8 mouse cellular contexts compared by ENCODE assay signal in genomic region chr9:7184897-7185291, GRCm38 (mm10). TPM values are rescaled to one million over a fixed set of nuclear protein-coding genes. Genes with fewer than 3 reads are reported as not detected.
DNase-seq lines count a peak whose midpoint lies in the region; ATAC-seq and TF ChIP-seq lines count a peak whose summit lies in the region.

No protein-coding gene starts in this region.

- no peak for DNase-seq in heart, postnatal 4 days
- no peak for DNase-seq in G1E (ENCODE audit: low spot score)
- peak; percentile 55 for DNase-seq in embryo, embryonic 9.5 days (ENCODE audit: extremely low spot score)
- peak; percentile 28 to 48 for DNase-seq in left cerebral cortex, postnatal 14 days (ENCODE audit: low spot score in 2 of 2)
- DNase-seq in mesoderm, embryonic 11.5 days (ENCODE audit: low read depth, low spot score) = peak; percentile 33
- DNase-seq in yolk sac, embryonic 10.5 days (ENCODE audit: low spot score) = no peak

- H3K9me3 ChIP-seq in heart, embryonic 11.5 days (replicated peaks; ENCODE audit: control insufficient read depth, low read length) = no peaks in the 10 kb centered on the region
- H3K9me3 ChIP-seq in G1E (replicated peaks) = no peaks in the 10 kb centered on the region
- H3K9me3 ChIP-seq in heart, embryonic 14.5 days (ENCODE audit: control insufficient read depth, low read length) = no peaks in the 10 kb centered on the region

- H3K27ac ChIP-seq in heart, embryonic 11.5 days (ENCODE audit: low read depth, low read length) = peak overlapping the region; percentile 95
- H3K27ac ChIP-seq in heart, embryonic 14.5 days (replicated peaks in 1 of 2; ENCODE audit: control insufficient read depth in 1 of 2, insufficient read depth in 1 of 2, low read depth in 2 of 2, low read length in 2 of 2) = peak overlapping the region; percentile 94 to 98

- under 1% methylated on average over 24 of the region's 31 CpGs for WGBS in heart, embryonic 11.5 days (ENCODE audit: insufficient replicate concordance)
- 0% methylated on average over 28 of the region's 31 CpGs for WGBS in heart, embryonic 14.5 days

- no peaks in the 10 kb centered on the region for H3K36me3 ChIP-seq in heart, embryonic 11.5 days (ENCODE audit: control insufficient read depth, insufficient read depth, low read length)
- H3K36me3 ChIP-seq in G1E (replicated peaks) = peaks cover 25% of the 10 kb centered on the region
- peaks cover 28% of the 10 kb centered on the region for H3K36me3 ChIP-seq in heart, embryonic 14.5 days (ENCODE audit: control insufficient read depth, insufficient read depth, low read length)

- H3K27me3 ChIP-seq in heart, embryonic 11.5 days (ENCODE audit: control insufficient read depth, insufficient read depth, low read length) = no peaks in the 10 kb centered on the region
- no peaks in the 10 kb centered on the region for H3K27me3 ChIP-seq in G1E (ENCODE audit: insufficient read depth, low read length)
- H3K27me3 ChIP-seq in heart, embryonic 14.5 days (ENCODE audit: control insufficient read depth, insufficient read depth, low read length) = no peaks in the 10 kb centered on the region

- H3K4me2 ChIP-seq in heart, embryonic 11.5 days = peak overlapping the region; percentile 82
- peak overlapping the region; percentile 77 for H3K4me2 ChIP-seq in heart, embryonic 14.5 days (ENCODE audit: low read length)

- no peak for TF ChIP-seq CTCF in G1E (IDR thresholded peaks at IDR 0.05; ENCODE audit: low read depth, low read length)

- H3K4me1 ChIP-seq in heart, embryonic 11.5 days (ENCODE audit: control insufficient read depth, insufficient read depth, low read length) = peaks cover 2% of the 10 kb centered on the region; the same call in 1 of the 2 replicates
- H3K4me1 ChIP-seq in G1E (ENCODE audit: insufficient read depth, low read depth, low read length) = peaks cover 18% of the 10 kb centered on the region
- H3K4me1 ChIP-seq in heart, embryonic 14.5 days (ENCODE audit: control insufficient read depth in 2 of 2, insufficient read depth in 2 of 2, low read length in 2 of 2) = peaks cover 0 to 17% of the 10 kb centered on the region in 2 experiments; a peak in 2 of 4 replicates

- peak overlapping the region; percentile 90 for H3K9ac ChIP-seq in heart, embryonic 11.5 days (ENCODE audit: low read depth, low read length)
- H3K9ac ChIP-seq in heart, embryonic 14.5 days (ENCODE audit: low read length) = peak overlapping the region; percentile 96

- peak; percentile 69 for ATAC-seq in heart, embryonic 11.5 days (replicated peaks; ENCODE audit: insufficient number of reproducible peaks, low FRiP score, low TSS enrichment)
- no peak for ATAC-seq in G1E (ENCODE audit: extremely low read depth, insufficient number of reproducible peaks, low FRiP score, poor library complexity, severe bottlenecking)
- ATAC-seq in heart, embryonic 14.5 days (ENCODE audit: insufficient number of reproducible peaks, insufficient read depth, low FRiP score, low read depth) = peak; percentile 60

- intact Hi-C loops in left cerebral cortex, postnatal 14 days (cut with DNase I) = no loop called here

- H3K4me3 ChIP-seq in heart, embryonic 11.5 days (ENCODE audit: low read depth, low read length) = peak overlapping the region; percentile 95
- H3K4me3 ChIP-seq in G1E (ENCODE audit: low read depth, low read length) = peak overlapping the region; percentile 81
- peak overlapping the region; percentile 87 to 96 for H3K4me3 ChIP-seq in heart, embryonic 14.5 days (ENCODE audit: control insufficient read depth in 1 of 2, insufficient read depth in 1 of 2, low read depth in 1 of 2, low read length in 2 of 2)

RNA-seq across cellular contexts. Expression of gene Dcun1d5, which starts 0.6 kb away (rescaled TPM):
- polyA plus RNA-seq in heart, embryonic 11.5 days (2014; fragmentation: Nextera tagmentation; extraction: Ambion mirVana) = 94.1 and 97.6 TPM in 2 replicates
- 10 to 100 TPM; 61.7 to 71.3 TPM for total RNA-seq in heart, postnatal 4 days (2021)
- total RNA-seq in G1E (2014; fragmentation: Nextera tagmentation) (62.0 and 67.5 TPM in 2 replicates), G1E (2017) (133 and 164 TPM in 2 replicates)
- 145 and 172 TPM in 2 replicates for polyA plus RNA-seq in G1E (2012)
- polyA plus RNA-seq in heart, embryonic 14.5 days (2014; fragmentation: Nextera tagmentation; extraction: Ambion mirVana) = 91.4 and 105 TPM in 2 replicates
- total RNA-seq in left cerebral cortex, postnatal 14 days (2021) = 10 to 100 TPM; 82.0 to 82.7 TPM

RNA-seq across cellular contexts. Expression of gene Dync2h1, which starts 0.6 kb away (rescaled TPM):
- 7.1 and 7.5 TPM in 2 replicates for polyA plus RNA-seq in heart, embryonic 11.5 days (2014; fragmentation: Nextera tagmentation; extraction: Ambion mirVana)
- 1 to 10 TPM; 4.4 to 5.6 TPM for total RNA-seq in heart, postnatal 4 days (2021)
- total RNA-seq in G1E (2014; fragmentation: Nextera tagmentation) = 46.3 and 51.3 TPM in 2 replicates
- total RNA-seq in G1E (2017) = 14.6 and 17.0 TPM in 2 replicates
- polyA plus RNA-seq in G1E (2012) = 0.41 and 0.42 TPM in 2 replicates
- 6.3 and 8.6 TPM in 2 replicates for polyA plus RNA-seq in heart, embryonic 14.5 days (2014; fragmentation: Nextera tagmentation; extraction: Ambion mirVana)
- total RNA-seq in left cerebral cortex, postnatal 14 days (2021) = 10 to 100 TPM; 28.7 to 29.5 TPM

Comparison
In these comparisons a context has a peak if more than half of its experiments do, and no peak if none do; other contexts are left out.
1. DNase-seq: peak in embryo, embryonic 9.5 days (single experiment), left cerebral cortex, postnatal 14 days (2 of 2) and mesoderm, embryonic 11.5 days (single experiment); none in heart, postnatal 4 days (single experiment), G1E (single experiment) and yolk sac, embryonic 10.5 days (single experiment).
2. Peak in every context shown above with its lines, with median percentiles within 50 percentile points of each other: H3K4me3 ChIP-seq.